Mouse (Mus musculus) lung, postnatal 10 days (tissue): ENCODE results near the gene Cyp11a1.

ENCODE experiments used
- DNase-seq: peaks from one replicate; pipeline ENCODE4 v3.0.0; 2021

The Cyp11a1 gene

GRCm38 (mm10) chr9:57972776-57973439 lies 33.3 kb upstream of the Cyp11a1 start:
- no peak for DNase-seq

GRCm38 (mm10) chr9:57973440-57974066 lies 32.7 kb upstream of the Cyp11a1 start:
- no peak for DNase-seq

- no peak for DNase-seq
Observed at GRCm38 (mm10) chr9:57974221-57974620, 32.0 kb upstream of the Cyp11a1 start.

GRCm38 (mm10) chr9:57975200-57975821 lies 30.9 kb upstream of the Cyp11a1 start:
- DNase-seq, result no peak

GRCm38 (mm10) chr9:57978025-57978424 lies 28.2 kb upstream of the Cyp11a1 start:
- no peak for DNase-seq

GRCm38 (mm10) chr9:57978858-57979257 lies 27.4 kb upstream of the Cyp11a1 start:
- no peak for DNase-seq

- no peak for DNase-seq
Observed at GRCm38 (mm10) chr9:57980570-57980969, 25.6 kb upstream of the Cyp11a1 start.

GRCm38 (mm10) chr9:57985304-57985703 lies 20.9 kb upstream of the Cyp11a1 start:
- DNase-seq, result no peak

- no peak for DNase-seq
Observed at GRCm38 (mm10) chr9:57986293-57986692, 19.9 kb upstream of the Cyp11a1 start.

GRCm38 (mm10) chr9:57988098-57988497 lies 18.1 kb upstream of the Cyp11a1 start:
- no peak for DNase-seq

- no peak for DNase-seq
Observed at GRCm38 (mm10) chr9:57989309-57989708, 16.9 kb upstream of the Cyp11a1 start.

- DNase-seq, result peak; percentile 54
Observed at GRCm38 (mm10) chr9:57990438-57991110, 15.6 kb upstream of the Cyp11a1 start.

GRCm38 (mm10) chr9:57992060-57992459 lies 14.2 kb upstream of the Cyp11a1 start:
- no peak for DNase-seq

- DNase-seq, result no peak
Observed at GRCm38 (mm10) chr9:57992781-57993591, 13.2 kb upstream of the Cyp11a1 start.

GRCm38 (mm10) chr9:57995282-57995681 lies 10.9 kb upstream of the Cyp11a1 start:
- peak; percentile 57 for DNase-seq

GRCm38 (mm10) chr9:57997511-57998031 lies 8.6 kb upstream of the Cyp11a1 start:
- peak; percentile 36 for DNase-seq

- DNase-seq, result peak; percentile 71
Observed at GRCm38 (mm10) chr9:57998032-57998659, 8.1 kb upstream of the Cyp11a1 start.

GRCm38 (mm10) chr9:57998685-57999084 lies 7.5 kb upstream of the Cyp11a1 start:
- no peak for DNase-seq

GRCm38 (mm10) chr9:57999676-58000075 lies 6.5 kb upstream of the Cyp11a1 start:
- DNase-seq, result no peak

- DNase-seq, result no peak
Observed at GRCm38 (mm10) chr9:58003272-58003671, 2.9 kb upstream of the Cyp11a1 start.

GRCm38 (mm10) chr9:58008336-58009014 lies 2.3 kb downstream of the Cyp11a1 start:
- no peak for DNase-seq

- peak; percentile 75 for DNase-seq
Observed at GRCm38 (mm10) chr9:58009015-58009362, 2.8 kb downstream of the Cyp11a1 start.
